Mouse (Mus musculus) C2C12 (cell line): ENCODE measurements at regions not wholly inside any gene's neighbourhood (a gene's known extent, or its start where the extent isn't known, plus 50 kb on each side); places are given as distances from the start of the nearest gene placed in this dataset.

Experiments
- H3K27me3 ChIP-seq: one replicate; pipeline ENCODE4 v1.6.1; 2011; ENCODE audit not compliant: control insufficient read depth, insufficient read depth, insufficient read length
- H3K36me3 ChIP-seq: one replicate; pipeline ENCODE4 v1.6.1; 2011; ENCODE audit not compliant: control insufficient read depth, insufficient read depth
- H3K4me3 ChIP-seq: one replicate; pipeline ENCODE4 v1.5.1; 2011; ENCODE audit warnings: mild to moderate bottlenecking, control low read depth; ENCODE audit not compliant: poor library complexity, insufficient read depth, severe bottlenecking
- H3K79me2 ChIP-seq: one replicate; pipeline ENCODE4 v1.6.1; 2011; ENCODE audit not compliant: control insufficient read depth, insufficient read depth
- H3K79me3 ChIP-seq: one replicate; pipeline ENCODE4 v1.6.1; 2011; ENCODE audit warnings: low read depth, control low read depth
- H3ac ChIP-seq: one replicate; pipeline ENCODE3; 2011; ENCODE audit warnings: low read depth; ENCODE audit not compliant: control insufficient read depth, insufficient read length
- CEBPB ChIP-seq: IDR thresholded peaks from one replicate; pipeline ENCODE4 v1.6.1; 2011; ENCODE audit warnings: low read depth, mild to moderate bottlenecking, control low read depth, moderate library complexity
- CTCF ChIP-seq: IDR thresholded peaks from one replicate; pipeline ENCODE4 v1.5.1; 2011; ENCODE audit not compliant: control insufficient read depth, insufficient read depth, insufficient read length
- FOSL1 ChIP-seq: IDR thresholded peaks from one replicate; pipeline ENCODE4 v1.8.0; 2011; ENCODE audit warnings: mild to moderate bottlenecking, low read length; ENCODE audit not compliant: poor library complexity, insufficient read depth, severe bottlenecking
- MAX ChIP-seq: IDR thresholded peaks from one replicate; pipeline ENCODE4 v1.6.1; 2011; ENCODE audit warnings: mild to moderate bottlenecking, control low read depth
- MYOD1 ChIP-seq: IDR thresholded peaks from one replicate; pipeline ENCODE4 v1.6.1; 2011; ENCODE audit warnings: low read depth; ENCODE audit not compliant: control insufficient read depth, insufficient read length
- MYOG ChIP-seq: IDR thresholded peaks from one replicate; pipeline ENCODE4 v1.6.1; 2011; ENCODE audit not compliant: control insufficient read depth, insufficient read length; ENCODE audit errors: extremely low read depth
- USF1 ChIP-seq: IDR thresholded peaks from one replicate; pipeline ENCODE4 v1.6.1; 2011; ENCODE audit warnings: low read depth, mild to moderate bottlenecking, control low read depth, moderate library complexity

DNA sequence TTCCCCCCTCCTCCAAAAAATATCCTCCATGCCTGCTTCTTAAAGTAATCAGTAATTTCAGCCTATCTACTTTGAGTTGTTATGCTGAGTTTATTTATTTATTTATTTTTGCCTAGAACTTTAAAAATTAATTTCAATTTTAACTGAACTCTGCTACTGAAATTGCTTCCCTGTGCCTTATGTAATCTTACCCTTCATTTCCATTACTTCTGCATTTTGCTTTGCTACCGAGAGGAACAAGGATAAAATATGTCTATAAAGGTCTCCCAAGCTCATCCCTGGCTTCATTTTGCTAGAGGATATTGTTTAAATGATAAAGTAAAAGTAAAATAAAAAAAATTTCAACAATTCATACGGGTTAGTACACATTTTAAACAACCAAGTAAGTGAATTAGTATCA is 216.3 kb downstream of the Kcnj2 start:
- TF ChIP-seq MAX (no peak), USF1 (no peak), CTCF (no peak), CEBPB (no peak), MYOG (no peak), MYOD1 (no peak), FOSL1 (no peak)
- Histone ChIP-seq H3K36me3 (no peaks in the 10 kb centered on the region), H3K27me3 (no peaks in the 10 kb centered on the region), H3K4me3 (no peak overlapping the region), H3K79me2 (no peaks in the 10 kb centered on the region), H3ac (no peak overlapping the region), H3K79me3 (no peaks in the 10 kb centered on the region)

DNA sequence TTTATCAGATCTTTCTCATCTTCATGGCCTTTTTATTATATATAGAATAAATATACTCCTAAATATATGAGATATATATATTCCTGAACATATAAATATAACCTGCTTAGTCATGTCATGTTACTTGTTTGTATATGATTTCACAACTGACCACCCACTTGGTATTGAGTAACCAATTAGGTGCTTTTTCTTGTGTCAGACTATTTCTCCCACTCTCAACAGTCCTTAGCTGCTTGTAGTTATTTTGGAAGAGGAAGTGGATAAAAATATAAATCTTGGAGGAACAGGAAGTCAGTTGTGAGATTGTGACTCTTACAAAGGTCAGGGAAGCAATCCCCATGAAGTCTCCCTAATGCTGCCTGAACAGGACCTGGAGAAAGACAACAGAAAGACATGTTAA is 224.6 kb downstream of the Kcnj2 start:
- Histone ChIP-seq H3K36me3 (no peaks in the 10 kb centered on the region), H3ac (no peak overlapping the region), H3K4me3 (no peak overlapping the region), H3K27me3 (no peaks in the 10 kb centered on the region), H3K79me3 (no peaks in the 10 kb centered on the region), H3K79me2 (no peaks in the 10 kb centered on the region)
- TF ChIP-seq MAX: no peak

DNA sequence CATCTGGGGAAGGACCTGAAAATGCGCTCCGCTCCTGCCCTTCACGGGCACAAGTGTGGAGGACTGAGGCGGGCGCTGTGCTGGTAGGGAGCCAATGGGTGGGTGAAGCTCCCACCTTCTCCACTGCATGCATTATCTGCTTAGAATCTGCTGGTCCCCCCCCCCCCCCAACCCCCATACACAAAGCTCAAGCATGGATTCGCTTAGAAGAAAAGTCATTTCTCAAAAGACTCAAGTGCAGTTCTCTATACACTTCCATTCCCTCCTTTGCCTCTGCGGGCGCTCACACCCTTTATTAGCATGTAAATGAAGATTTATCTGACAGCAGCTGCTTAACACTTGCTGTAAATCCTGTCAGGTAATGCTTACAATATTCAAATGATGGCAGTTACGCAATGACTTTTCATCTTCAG is 230.4 kb downstream of the Kcnj2 start:
- H3K36me3 ChIP-seq: no peaks in the 10 kb centered on the region
- H3K79me3 ChIP-seq: no peaks in the 10 kb centered on the region
- no peak overlapping the region for H3K4me3 ChIP-seq
- no peak overlapping the region for H3ac ChIP-seq
- H3K27me3 ChIP-seq: no peaks in the 10 kb centered on the region
- TF ChIP-seq MYOG (no peak), CEBPB (no peak), MYOD1 (no peak), MAX (no peak), FOSL1 (no peak), CTCF (no peak), USF1 (no peak)
- no peaks in the 10 kb centered on the region for H3K79me2 ChIP-seq

- H3K4me3 ChIP-seq: no peak overlapping the region
- no peak for TF ChIP-seq MYOD1
- TF ChIP-seq CTCF: no peak
- H3K79me3 ChIP-seq: no peaks in the 10 kb centered on the region
- no peak overlapping the region for H3ac ChIP-seq
- no peaks in the 10 kb centered on the region for H3K36me3 ChIP-seq
- H3K27me3 ChIP-seq: no peaks in the 10 kb centered on the region
- H3K79me2 ChIP-seq: no peaks in the 10 kb centered on the region
Observed at GRCm38 (mm10) chr11:111312802-111313201, 246.8 kb downstream of the Kcnj2 start.

DNA sequence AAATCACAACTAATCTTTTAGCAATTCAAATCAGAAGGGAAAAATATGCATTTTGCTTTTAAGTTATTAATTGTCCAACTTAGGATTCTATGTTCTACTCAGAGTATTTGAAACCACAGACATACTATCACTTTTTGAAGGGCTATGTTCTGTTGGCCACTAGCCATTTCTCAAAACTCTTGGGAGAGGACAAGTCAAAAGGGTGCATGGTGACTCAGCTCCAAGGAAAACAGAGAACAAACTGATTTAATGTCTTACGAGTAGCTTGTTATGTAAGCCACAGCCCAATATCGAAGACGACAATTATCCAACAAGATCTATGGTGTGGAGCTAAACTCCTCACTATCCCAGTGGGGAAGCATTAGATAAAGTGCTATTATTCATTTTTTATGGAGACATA is 247.6 kb downstream of the Kcnj2 start:
- H3ac ChIP-seq: no peak overlapping the region
- H3K79me3 ChIP-seq: no peaks in the 10 kb centered on the region
- no peak overlapping the region for H3K4me3 ChIP-seq
- H3K79me2 ChIP-seq: no peaks in the 10 kb centered on the region
- no peaks in the 10 kb centered on the region for H3K27me3 ChIP-seq
- TF ChIP-seq CEBPB (no peak), MYOD1 (no peak), USF1 (no peak), MAX (no peak), FOSL1 (no peak)
- no peaks in the 10 kb centered on the region for H3K36me3 ChIP-seq

DNA sequence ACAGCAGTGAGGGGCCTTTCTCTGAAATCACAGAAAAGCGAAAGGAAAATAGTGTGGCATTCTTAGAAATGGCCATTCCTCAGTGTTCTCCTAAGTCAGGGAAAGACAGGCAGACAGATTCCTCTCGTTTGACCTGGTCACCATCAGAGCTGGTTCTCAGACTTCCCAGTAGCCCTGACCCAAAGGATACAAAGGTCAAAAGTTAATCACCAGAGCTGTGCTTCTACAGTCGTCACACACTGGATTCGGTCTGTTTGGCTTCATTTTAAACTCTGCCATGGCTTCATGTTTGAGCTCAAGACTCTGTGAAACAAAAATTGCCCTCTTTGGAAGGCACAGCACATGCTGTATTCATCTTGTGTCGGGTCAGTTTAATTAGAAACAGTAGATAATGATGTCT is 255.6 kb downstream of the Kcnj2 start:
- H3K4me3 ChIP-seq: no peak overlapping the region
- TF ChIP-seq CEBPB: no peak
- TF ChIP-seq MYOG: no peak
- no peak for TF ChIP-seq FOSL1
- TF ChIP-seq MYOD1: no peak
- no peak for TF ChIP-seq CTCF
- TF ChIP-seq USF1: no peak
- TF ChIP-seq MAX: no peak
- no peaks in the 10 kb centered on the region for H3K79me3 ChIP-seq
- no peak overlapping the region for H3ac ChIP-seq
- no peaks in the 10 kb centered on the region for H3K27me3 ChIP-seq
- no peaks in the 10 kb centered on the region for H3K79me2 ChIP-seq
- H3K36me3 ChIP-seq: no peaks in the 10 kb centered on the region
